Mouse (Mus musculus): ENCODE measurements around the gene Epb41l2.

Epb41l2 gene

DNA sequence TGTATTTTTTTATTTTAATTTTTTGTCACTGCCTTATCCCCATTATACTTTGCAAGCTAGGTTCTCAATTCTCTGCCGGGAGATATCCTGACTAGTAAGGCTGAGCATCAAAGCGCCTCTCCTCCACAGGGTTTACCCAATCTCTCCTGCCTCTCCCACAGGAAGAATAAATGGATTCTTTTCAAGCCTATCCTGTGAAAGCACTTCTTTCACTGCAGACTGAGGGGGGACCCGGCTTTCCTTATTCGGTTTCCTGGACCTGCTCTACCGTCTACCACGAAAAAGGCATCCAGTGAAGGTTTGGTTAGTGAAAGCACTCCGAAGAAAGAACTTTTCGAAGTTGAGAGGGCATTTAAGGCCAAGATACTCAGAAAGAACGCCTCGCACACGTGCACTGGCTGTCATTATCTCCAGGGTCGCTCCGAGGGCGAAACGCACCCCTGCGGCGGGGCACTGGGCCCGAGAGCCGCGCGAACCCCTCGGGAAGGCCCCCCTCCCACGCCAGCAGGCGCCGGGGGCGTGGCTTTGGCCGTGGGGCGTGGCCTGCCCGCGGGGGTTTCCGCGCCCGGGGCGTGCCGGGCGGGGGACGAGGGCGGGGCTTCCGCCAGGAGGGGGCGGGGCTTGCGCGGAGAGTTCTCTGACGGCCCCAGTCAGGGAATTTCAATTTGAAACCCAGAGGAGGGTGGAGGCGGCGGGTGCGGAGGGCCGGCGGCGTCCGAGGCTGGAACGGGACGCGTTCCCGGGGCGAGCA lies at the start of gene Epb41l2:
TSS of gene Epb41l2 (plus strand) at position 591 of the 751 bp plus-strand sequence.
- DNase-seq (ENCODE audit: low spot score) = peak; percentile 85

DNA sequence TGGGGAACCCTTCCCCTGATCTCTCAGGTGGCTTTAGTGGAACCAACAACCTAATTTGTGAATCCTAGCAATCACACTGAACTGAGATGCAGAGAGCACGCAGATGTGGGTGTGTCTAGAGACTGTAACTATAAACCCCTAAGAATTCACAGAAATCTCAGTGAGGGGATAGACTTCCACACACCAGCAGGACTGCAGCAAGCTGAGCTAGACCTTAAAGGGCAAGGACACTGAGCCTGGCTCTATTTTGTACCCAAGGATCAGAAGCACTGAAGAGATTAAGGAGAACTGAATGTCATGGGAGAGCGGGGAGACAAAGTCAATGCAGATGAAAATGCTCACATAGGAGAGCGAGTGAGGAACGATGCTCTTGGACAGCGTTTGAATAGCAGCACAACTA lies 49.6 kb upstream of the Epb41l2 start:
- no peak for DNase-seq (ENCODE audit: low spot score)

DNA sequence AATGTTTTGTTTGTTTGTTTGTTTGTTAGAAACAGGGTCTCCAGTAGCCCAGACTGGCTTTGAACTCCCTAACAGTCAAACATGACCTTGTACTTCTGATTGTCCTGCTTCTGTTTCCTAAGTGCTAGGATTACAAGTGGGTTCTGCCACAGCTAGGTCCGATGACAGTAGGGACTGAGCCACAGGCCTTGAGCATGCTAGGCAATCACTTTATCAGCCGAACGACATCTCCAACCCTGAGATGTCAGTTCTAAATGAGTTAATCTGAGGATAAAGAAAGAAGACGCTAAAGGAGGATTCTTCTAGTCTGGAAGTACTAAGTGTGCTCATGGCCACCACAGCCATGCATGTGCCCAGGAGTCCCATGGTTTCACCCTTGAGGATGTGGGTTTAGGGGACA lies 48.9 kb upstream of the Epb41l2 start:
- no peak for DNase-seq (ENCODE audit: low spot score)

DNA sequence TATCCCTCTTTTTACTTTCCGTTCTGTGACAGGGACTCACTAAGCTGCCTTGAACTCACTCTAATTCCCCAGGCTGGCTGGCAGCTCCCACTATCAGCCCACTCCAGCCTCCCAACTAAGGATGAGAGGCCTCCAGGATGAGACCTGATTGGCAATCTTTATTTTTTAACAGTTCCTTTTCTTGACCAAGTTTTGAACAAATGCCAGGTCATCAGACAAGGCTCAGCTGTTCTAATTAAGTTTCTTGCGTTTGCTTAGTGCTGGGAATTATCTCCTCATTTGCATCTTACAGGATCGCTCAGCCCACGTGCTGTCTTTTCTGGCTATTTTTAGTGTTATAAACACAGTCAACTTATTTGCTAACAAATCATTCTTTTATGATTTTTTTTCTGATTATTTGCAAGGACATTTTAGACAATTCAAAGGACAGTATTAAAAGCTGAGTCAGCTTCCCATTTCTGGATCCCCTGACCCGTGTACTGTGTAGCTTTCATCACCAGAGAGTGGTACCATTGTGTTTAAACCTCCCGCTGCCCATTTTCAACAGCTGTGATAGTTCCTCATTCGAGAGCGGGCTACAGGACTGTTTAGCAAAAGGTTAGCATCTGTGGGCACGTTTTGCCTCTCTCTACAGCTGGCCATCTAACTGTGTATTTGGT lies 47.9 kb upstream of the Epb41l2 start:
- no peak for DNase-seq (ENCODE audit: low spot score)

DNA sequence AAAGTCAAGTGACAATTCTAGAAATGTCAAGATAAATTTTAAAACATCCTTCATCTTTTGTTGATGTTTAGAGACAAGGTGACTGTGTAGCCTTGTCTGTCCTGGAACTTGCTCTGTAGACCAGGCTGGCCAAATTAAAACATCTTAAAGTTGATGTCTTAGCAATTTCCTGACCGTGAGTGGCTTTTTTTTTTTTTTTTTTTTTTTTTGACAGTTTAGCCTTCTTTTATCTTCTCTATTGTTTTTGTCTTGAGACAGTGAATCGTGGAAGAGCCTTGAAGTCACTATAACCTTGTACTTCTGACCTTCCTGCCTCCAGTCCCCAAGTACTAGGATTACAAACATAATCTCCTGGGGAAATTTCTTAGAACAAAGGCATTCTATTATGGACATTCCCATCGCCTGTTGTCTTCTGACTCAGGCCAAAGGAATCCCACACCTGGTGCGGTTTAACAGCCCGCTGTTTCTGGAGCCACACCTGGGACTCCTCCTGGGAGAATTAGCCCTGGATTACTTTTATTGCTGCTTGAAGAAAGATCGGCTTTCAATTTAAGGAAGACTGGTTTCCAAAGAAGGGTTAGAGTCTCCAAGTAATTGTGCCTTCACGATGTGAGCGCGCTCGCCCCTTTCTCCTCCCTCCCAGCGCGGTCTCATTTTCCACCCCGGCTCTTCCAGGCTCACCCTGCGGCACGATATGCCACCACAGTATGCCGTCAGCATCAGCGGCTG lies 45.6 kb upstream of the Epb41l2 start:
- no peak for DNase-seq (ENCODE audit: low spot score)

DNA sequence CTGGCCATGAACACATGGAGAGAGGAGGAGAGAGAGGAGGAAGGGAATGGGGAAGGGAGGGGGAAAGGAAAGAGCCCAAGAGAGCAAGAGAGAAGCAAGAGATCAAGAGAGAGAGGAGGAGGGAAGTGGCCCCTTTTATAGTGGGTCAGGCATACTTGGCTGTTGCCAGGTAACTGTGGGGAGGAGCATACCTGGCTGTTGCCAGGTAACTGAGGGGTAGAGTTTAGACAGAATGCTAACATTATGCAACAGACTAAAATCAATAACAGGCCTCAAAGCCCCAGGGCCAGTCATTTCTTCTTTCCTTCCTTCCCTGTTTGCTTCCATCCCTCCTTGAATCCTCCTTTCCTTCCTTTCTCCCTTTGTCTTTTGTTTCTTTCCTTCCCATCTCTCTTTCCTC lies 41.9 kb upstream of the Epb41l2 start:
- no peak for DNase-seq (ENCODE audit: low spot score)

DNA sequence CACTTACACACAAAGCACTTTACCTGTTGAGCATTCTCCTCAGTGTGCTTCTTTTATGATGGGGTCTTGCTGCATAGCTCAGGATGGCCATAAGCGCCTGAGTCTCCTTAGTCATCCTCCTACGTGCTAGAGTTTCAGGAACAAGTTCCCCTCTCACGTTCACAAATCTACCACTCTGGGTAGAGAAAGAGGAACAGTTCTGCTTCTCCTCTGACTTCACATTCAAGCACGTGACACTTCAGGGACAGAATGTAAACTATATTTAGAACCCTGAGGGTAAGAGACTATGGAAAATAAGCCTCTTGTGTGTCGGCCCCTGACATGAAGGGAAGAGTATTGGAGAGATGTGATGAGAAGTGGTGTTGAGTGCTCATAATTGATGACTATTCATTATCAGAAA lies 41.2 kb upstream of the Epb41l2 start:
- no peak for DNase-seq (ENCODE audit: low spot score)

DNA sequence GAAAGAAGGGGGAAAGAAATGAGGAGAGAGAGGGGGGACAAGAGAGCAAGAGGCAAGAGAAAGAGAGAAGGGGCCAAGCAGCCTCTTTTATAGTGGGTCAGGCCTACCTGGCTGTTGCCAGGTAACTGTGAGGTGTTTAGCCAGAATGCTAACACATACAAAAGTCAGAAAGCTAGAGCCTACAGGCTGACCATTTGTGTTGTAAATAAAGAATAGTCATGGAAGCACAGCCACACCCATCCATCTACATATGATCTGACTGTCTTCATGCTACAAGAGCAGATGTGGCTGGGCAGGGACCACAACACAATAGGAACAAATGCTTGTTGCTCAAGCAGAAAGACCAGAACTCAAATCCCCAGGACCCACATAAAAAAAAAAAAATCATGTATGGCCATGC lies 40.1 kb upstream of the Epb41l2 start:
- no peak for DNase-seq (ENCODE audit: low spot score)

DNA sequence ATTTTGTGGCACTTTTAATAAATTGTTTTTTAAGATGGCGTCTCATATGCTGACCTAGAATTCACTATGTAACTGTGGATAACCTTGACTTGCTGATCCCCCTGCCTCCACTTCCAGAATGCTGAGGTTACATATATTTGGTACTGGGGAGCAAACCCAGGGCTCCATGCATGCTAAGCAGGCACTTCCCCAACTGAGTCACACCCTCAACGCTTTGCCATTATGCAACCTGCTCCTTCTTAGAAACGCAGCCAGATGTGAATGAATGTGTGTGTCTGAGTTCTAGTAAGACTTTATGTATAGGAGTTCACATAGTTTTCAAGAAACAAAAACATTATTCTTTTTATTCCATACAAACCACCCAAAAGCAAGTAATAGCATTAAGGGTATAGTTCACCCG lies 38.4 kb upstream of the Epb41l2 start:
- no peak for DNase-seq (ENCODE audit: low spot score)

DNA sequence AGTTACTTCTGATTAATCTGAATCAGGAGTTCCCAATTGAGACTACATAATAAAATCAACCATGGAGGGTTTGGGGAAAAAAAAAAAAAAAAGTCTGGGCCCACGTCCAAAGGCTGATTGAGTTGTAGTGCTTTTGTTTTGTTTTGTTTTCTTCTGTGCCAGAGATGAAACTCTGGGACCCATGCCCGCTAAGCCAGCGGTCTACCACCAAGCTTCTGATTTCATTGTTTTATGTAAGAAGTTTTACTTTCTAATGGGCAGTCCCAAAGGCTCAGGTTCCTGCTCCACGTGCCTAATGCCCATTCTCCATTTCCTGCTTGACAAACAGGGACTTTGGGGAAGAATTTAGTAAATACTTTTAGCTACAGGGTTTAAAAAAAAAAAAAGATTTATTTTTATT lies 33.9 kb upstream of the Epb41l2 start:
- no peak for DNase-seq (ENCODE audit: low spot score)

DNA sequence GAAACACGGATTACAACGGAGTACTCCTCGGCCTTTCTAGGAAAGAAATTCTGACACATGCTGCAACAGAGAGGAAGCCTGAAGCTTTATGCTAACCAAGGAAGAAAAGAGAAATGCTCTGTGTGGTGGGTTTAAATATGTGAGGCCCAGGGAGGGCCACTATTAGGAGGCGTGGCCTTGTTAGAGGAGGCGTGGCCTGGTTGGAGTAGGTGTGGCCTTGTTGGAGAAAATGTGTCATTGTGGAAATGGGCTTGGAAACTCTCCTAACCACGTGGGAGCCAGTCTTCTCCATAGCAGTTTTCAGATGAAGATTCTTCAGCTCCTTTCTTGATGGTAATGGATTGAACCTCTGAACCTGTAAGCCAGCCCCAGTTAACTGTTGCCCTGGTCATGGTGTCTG lies 32.1 kb upstream of the Epb41l2 start:
- DNase-seq (ENCODE audit: low spot score) = no peak

DNA sequence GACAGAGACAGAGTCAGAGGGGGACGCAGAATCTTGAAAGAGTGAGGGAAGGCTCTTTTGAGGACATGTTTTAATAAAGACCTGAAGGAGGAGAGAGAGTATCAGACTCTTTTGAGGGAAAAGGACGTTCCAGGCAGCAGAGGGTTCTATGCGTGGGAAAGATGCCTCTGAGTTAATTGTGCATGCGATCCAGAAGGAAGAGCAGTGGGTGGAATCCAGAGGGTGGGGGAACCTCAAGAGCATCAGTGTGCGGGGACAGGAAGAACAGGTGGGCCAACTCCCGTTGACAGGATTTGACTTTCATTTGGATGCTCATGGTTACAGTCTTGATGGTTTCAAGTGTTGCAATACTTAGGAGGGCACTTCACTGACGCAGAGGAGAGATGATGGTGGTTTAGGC lies 29.5 kb upstream of the Epb41l2 start:
- no peak for DNase-seq (ENCODE audit: low spot score)

DNA sequence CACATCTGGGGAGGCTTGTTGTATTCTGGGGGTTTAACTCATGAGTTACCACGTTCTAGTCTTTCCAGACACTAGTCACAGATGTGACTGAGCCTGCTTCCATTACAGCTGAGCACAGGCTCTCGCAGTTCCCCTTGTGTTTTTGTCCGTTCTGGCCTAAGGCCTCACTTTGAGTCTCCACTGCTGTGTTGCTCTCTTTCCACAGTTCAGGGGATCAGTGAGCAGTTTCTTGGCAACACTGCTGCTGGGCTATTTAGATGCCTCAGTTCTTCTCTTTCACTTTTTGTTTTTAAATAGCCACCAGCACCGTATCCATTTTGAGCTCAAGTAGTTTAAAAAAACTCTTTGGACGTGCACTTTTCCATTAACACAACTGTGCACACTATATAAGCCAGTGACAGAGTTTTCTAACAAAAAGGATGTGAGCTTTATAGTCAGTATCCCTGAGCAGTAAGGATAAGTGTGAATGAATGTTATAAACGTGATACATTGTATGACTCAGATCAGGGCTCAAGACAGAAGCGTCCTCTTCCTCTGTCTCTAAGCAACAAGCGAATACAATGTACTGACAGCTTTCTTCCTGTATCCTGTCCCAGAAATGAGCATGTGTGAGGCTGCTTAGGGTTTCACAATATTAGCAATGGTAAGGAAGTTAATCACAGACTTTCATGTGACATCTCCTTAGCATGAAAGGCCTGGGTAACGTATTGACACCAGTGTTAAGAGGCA lies 28.1 kb upstream of the Epb41l2 start:
- DNase-seq (ENCODE audit: low spot score) = no peak

DNA sequence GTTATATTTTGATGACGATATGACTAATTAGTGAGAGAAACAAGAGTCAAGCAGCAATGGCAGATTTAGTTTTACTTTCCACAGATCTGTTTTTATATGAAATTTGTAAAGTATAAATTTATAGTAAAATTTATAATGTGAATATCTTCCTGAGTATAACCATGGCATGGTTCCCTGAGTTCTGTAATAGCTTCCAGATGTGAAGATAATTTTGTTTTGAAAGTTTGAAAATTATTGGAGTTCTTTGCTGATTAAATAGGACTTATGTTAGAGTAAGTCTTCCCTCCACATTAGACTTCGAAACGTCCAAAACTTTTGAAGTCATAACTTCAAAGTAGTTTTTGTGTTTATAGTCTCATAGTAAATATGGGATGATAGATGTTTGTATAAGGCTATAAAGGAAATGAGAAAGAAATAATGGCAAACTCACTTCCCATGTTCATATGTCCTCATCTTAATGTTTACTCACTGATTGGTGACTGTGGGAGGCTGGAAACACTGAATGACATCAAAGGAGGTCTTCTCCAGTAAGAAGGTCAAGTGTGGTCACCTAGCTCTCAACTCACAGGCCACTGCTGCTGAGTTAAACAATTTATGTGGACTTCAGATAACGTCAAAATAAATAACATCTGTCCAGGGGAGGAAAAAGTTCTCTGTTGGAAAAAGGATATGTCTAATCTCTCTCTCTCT lies 26.1 kb upstream of the Epb41l2 start:
- no peak for DNase-seq (ENCODE audit: low spot score)

DNA sequence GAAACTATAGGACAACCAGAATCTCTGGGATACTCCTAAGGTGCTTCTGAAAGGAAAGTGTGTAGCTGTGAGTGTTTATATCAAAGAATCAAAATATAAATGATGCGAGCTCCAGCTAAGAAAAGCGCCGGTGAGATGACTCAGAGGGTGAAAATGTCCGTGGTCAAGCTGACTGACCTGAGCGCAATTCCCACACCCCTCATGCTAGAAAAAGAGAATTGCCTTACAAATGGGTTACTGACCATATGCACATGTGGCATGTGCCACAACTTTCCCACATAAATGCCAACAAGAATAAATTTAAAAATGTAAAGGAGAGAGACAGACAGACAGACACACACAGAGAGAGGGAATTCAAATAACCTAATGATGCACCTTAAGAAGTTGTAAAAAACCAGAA lies 18.9 kb upstream of the Epb41l2 start:
- DNase-seq (ENCODE audit: low spot score) = no peak

DNA sequence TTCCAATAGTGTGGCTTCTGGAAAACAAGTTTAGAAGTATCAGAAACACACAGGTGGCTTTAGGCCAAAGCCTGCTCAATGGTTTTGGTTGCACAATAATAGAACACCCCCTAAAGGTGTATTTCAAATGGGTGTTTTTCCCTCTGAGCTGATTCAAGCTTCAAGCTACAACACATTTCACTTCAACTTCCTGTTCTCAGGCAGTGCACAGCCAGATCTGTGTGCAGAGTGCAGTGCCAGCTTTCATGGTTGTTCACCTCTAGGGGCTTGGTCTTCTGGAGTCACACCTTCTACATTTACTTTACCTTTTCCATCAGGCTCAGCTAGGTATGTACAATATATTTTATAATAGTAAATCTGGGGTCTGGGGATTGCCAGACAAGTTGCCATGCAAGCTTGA lies 16.8 kb upstream of the Epb41l2 start:
- DNase-seq (ENCODE audit: low spot score) = no peak

DNA sequence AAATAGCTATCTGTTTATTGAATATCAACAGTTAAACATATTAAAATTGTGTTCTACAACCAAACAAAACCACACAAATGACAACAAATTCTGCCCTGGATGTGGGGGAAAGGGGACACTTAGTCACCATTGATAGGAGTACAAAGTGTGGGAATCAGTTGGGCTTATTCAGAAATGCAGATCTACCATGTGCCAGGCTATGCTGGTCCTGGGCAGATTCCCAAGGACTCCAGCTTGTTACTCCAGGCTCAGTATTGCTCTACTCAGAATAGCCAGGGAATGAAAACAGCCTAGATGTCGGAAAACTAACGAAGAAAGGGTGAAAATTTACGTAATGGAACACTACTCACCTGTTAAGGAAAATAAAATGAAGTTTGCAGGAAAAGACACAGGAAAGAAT lies 5.7 kb upstream of the Epb41l2 start:
- DNase-seq (ENCODE audit: low spot score) = no peak

DNA sequence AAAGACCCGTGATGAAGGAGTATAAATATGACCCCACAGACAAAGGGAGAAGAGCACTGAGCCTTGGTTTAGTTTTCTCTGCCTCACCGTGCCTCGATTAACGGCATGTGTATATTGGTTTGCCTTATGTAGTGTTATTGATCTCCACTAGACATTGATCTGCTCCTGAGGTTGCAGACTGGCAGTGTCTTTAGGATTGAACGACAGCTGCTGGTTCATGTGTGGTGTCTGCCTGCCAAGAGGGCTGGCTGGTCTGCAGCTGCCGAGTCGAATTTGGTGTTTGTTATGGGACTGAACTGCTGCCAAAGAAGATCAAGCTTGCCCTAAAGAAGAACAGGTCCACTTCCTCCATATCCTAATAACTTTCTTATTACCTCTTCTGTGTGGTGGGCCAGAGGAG lies 5.2 kb upstream of the Epb41l2 start:
- no peak for DNase-seq (ENCODE audit: low spot score)

DNA sequence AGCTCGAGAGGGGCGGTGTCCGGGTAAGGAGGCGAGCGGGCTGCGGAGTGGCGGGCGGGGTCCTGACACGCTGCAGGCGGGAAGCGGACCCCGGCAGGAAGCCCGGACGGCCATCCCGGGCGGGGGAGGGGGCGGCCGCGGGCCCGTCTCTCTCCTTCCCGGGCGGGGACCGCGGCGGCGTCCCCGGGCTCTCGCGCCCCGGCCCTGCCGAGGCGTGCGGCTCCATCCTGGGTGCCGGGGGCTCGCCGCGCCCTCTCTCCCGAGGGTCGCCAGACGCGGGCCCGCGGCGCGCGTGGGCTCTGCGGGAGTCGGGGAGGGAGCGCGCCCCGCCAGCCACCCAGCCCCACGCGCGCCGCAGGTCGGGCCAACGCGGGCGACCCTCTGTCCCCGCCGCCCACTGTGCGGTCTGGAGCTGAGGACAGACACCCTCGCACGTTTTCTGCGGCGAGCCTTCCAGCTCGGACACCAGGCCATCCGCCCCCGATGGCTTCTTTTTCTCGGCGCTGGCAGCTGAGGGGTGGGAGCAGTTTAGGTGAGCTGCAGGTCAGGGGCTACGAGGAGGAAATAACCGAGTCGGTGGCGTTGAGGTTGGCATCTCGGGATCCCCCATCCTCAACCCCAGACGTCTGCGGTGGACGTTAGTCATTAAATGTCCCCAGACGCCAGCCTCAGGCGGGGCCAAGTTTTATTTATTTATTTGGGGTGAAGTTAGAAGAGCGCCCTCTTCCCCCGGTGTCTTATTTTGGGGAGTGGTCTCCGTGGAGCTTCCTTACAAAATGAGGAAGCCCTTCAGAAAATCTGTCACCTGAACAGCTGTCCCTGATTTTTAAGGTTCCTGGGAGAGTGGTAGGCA lies 587 bp downstream of the Epb41l2 start:
- no peak for DNase-seq (ENCODE audit: low spot score)

DNA sequence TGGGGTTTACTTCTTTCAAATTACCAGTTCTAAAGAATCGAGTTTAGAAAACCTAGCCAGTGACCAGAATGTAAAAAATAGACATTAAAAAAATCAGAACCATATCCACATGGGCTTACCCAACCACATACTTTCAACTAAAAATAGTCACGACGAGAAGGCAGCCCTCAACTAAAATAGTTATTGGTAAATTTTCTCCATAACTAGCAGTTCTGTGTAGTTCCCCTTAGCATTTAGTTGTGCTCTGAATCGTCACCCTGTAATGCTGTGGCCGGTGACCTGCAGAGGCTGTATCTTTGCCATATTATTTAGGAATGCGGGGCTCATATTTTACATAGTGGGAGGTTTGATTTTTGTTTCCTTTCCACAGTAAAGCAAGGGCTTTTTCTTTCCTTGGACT lies 2.6 kb downstream of the Epb41l2 start:
- no peak for DNase-seq (ENCODE audit: low spot score)

DNA sequence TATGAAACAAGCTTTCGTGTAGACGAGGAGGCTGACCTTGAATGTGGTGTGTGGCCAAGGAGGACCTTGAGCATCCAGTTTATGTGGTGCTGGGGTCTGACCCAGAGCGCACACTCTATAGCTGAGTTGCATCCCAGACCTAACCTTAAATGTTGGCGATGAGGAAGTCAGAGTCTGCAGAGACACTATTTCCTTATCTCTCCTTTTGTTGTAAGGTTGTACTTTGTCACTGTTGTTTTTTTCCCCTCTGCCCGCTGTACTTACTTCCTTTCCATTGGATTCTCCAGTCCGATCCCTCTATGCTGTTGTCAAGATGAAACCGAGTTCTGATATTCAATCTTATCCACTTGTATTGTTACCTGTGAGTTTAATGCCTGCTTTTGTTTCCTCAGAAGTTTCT lies 5.6 kb downstream of the Epb41l2 start:
- DNase-seq (ENCODE audit: low spot score) = no peak
